Mouse (Mus musculus): ENCODE measurements around the gene Cep112. TPM values are rescaled to one million over a fixed set of nuclear protein-coding genes. Genes with fewer than 3 reads are reported as not detected.

The Cep112 gene
- polyA plus RNA-seq, 1 experiment from 2014 or later, result 11.6 TPM

- Histone ChIP-seq H3K4me1 (peaks cover 6% of the 10 kb centered on the region; the same call in 1 of the 2 replicates), H3K4me3 (no peak overlapping the region), H3K27me3 (ENCODE audit: insufficient read depth, poor library complexity, severe bottlenecking) (peaks cover 11% of the 10 kb centered on the region; the same call in 1 of the 2 replicates), H3K27ac (no peak overlapping the region), H3K9me3 (no peaks in the 10 kb centered on the region), H3K36me3 (no peaks in the 10 kb centered on the region)
- no peak for DNase-seq (ENCODE audit: low spot score)
- WGBS, result 82% methylated on average over 6 of the region's 6 CpGs
Measured at GRCm38 (mm10) chr11:108419242-108419641, 5.8 kb upstream of the Cep112 start.

DNA sequence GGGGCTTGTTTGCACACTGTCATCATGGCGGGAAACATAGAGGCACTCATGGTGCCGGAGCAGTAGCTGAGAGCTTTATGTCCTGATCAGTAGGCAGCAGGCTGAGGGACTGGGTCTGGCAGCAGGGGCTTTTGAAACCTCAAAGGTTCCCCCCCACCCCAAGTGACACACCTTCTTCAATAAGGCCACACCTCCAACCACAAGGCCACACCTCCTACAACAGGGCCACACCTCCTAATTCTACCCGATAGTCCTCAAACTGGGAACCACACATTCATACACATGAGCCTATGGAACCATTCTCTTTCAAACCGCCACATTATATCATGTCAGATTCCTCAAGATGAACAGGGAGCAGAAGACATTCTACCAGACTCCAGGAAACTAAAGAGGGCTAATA is 4.2 kb upstream of the Cep112 start:
- Histone ChIP-seq H3K4me3 (no peak overlapping the region), H3K36me3 (no peaks in the 10 kb centered on the region), H3K27me3 (ENCODE audit: insufficient read depth, poor library complexity, severe bottlenecking) (peaks cover 11% of the 10 kb centered on the region; the same call in 1 of the 2 replicates), H3K4me1 (peaks cover 11% of the 10 kb centered on the region; the same call in 1 of the 2 replicates), H3K9me3 (no peaks in the 10 kb centered on the region), H3K27ac (no peak overlapping the region)
- no peak for DNase-seq (ENCODE audit: low spot score)
- WGBS, result 66% methylated on average over 4 of the region's 4 CpGs

DNA sequence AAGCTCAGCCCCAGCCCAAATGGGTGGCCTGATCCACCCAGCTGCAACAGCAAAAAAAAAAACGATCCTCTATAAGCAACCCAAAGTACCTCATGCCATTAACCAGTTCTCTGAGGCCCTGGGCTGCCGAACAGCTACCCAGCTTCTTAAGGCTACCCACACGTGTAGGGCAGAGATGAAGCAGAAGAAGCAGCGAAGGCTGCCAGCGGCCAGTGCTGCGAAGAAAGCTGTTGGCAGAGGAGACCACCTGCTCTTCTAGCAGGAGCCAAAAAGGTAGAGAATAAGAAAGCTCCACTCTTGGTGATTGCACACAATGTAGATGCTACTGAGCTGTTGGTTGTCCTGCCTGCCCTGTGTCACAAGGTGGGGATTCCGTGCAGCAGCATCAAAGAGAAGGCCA is 1.8 kb upstream of the Cep112 start:
- H3K27me3 ChIP-seq (ENCODE audit: insufficient read depth, poor library complexity, severe bottlenecking), result peaks cover 11% of the 10 kb centered on the region; the same call in 1 of the 2 replicates
- H3K4me3 ChIP-seq, result no peak overlapping the region
- H3K9me3 ChIP-seq, result no peaks in the 10 kb centered on the region
- DNase-seq (ENCODE audit: low spot score), result no peak
- peaks cover 17% of the 10 kb centered on the region for H3K4me1 ChIP-seq
- H3K36me3 ChIP-seq, result no peaks in the 10 kb centered on the region
- 65% methylated on average over 7 of the region's 7 CpGs for WGBS
- H3K27ac ChIP-seq, result no peak overlapping the region

DNA sequence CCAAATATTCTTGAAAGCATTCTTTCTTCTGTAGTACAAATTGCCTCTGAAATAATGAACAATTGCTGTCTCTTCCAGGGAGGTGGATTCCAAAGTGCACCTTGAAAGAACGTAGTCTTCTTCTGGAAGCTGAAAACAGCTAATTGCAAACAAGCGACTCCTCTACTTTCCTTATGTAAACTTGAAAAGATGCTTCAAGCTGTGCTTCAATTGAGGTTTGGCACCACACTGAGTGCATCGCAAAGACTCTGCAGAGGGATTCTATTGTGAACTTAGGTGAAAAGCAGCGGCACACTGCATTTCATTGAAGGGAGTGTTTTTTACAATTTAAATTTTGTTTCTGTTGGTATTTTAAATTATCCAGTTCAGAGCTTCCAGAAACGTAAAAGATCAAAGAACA is 881 bp upstream of the Cep112 start:
- Histone ChIP-seq H3K4me1 (peaks cover 17% of the 10 kb centered on the region), H3K36me3 (no peaks in the 10 kb centered on the region), H3K4me3 (peak overlapping the region; percentile 79), H3K27me3 (ENCODE audit: insufficient read depth, poor library complexity, severe bottlenecking) (peaks cover 11% of the 10 kb centered on the region; the same call in 1 of the 2 replicates), H3K27ac (no peak overlapping the region), H3K9me3 (no peaks in the 10 kb centered on the region)
- WGBS, result 7% methylated on average over 5 of the region's 5 CpGs
- DNase-seq (ENCODE audit: low spot score), result no peak

GRCm38 (mm10) chr11:108425592-108425921 is 565 bp downstream of the Cep112 start:
- Histone ChIP-seq H3K4me1 (peaks cover 17% of the 10 kb centered on the region), H3K4me3 (peak overlapping the region; percentile 79), H3K27me3 (ENCODE audit: insufficient read depth, poor library complexity, severe bottlenecking) (peaks cover 11% of the 10 kb centered on the region; the same call in 1 of the 2 replicates), H3K27ac (peak overlapping the region; percentile 89), H3K9me3 (no peaks in the 10 kb centered on the region), H3K36me3 (no peaks in the 10 kb centered on the region)
- DNase-seq (ENCODE audit: low spot score), result peak; percentile 75
- WGBS, result 4% methylated on average over 14 of the region's 14 CpGs

DNA sequence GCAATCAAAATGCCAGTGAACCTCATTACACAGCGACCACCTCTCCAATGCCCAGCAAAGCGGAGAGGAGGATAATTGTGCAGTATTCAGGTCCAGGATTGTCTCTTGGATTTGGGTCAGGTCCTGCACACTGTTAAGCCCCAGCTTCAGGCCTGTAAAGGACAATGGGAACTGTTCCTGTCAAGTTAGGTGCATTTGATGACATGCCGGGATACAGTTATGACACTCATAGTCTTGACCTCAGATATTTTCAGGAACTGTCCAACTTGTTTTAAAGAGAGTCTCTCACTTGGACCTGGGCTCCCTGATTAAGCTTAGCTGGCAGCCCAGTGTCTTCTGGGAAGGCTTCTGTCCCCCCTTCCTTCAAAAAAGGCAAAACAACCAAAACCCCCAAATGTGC is 1.1 kb downstream of the Cep112 start:
- no peaks in the 10 kb centered on the region for H3K9me3 ChIP-seq
- no peak overlapping the region for H3K27ac ChIP-seq
- 83% methylated on average over 3 of the region's 3 CpGs for WGBS
- peak overlapping the region; percentile 79 for H3K4me3 ChIP-seq
- peaks cover 17% of the 10 kb centered on the region for H3K4me1 ChIP-seq
- no peak for DNase-seq (ENCODE audit: low spot score)
- no peaks in the 10 kb centered on the region for H3K36me3 ChIP-seq
- peaks cover 11% of the 10 kb centered on the region; the same call in 1 of the 2 replicates for H3K27me3 ChIP-seq (ENCODE audit: insufficient read depth, poor library complexity, severe bottlenecking)

DNA sequence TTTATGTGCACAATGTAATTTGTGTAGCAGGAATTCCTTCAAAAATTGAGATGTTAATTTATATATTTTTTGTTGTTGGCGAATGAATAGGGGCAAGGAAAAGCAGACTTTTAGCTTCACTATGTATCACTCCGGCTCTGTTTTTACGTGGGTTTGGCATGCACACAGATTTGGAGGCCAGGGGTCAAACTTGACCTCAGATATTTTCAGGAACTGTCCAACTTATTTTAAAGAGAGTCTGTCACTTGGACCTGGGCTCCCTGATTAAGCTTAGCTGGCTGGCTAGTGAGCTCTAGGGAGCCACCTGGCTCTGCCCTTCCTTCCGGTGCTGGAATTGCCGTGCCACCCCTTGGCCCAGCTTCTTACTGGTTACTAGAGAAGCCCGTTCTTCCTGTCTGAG is 2.2 kb downstream of the Cep112 start:
- H3K27ac ChIP-seq, result no peak overlapping the region
- peaks cover 11% of the 10 kb centered on the region; the same call in 1 of the 2 replicates for H3K27me3 ChIP-seq (ENCODE audit: insufficient read depth, poor library complexity, severe bottlenecking)
- H3K9me3 ChIP-seq, result no peaks in the 10 kb centered on the region
- peaks cover 17% of the 10 kb centered on the region for H3K4me1 ChIP-seq
- H3K4me3 ChIP-seq, result no peak overlapping the region
- no peak for DNase-seq (ENCODE audit: low spot score)
- H3K36me3 ChIP-seq, result no peaks in the 10 kb centered on the region
- WGBS, result 71% methylated on average over 6 of the region's 6 CpGs

GRCm38 (mm10) chr11:108429076-108429475 is 4.1 kb downstream of the Cep112 start:
- Histone ChIP-seq H3K27me3 (ENCODE audit: insufficient read depth, poor library complexity, severe bottlenecking) (no peaks in the 10 kb centered on the region), H3K4me3 (no peak overlapping the region), H3K36me3 (no peaks in the 10 kb centered on the region), H3K9me3 (no peaks in the 10 kb centered on the region), H3K4me1 (peaks cover 12% of the 10 kb centered on the region), H3K27ac (no peak overlapping the region)
- WGBS, result 80% methylated on average over 2 of the region's 2 CpGs
- DNase-seq (ENCODE audit: low spot score), result no peak

DNA sequence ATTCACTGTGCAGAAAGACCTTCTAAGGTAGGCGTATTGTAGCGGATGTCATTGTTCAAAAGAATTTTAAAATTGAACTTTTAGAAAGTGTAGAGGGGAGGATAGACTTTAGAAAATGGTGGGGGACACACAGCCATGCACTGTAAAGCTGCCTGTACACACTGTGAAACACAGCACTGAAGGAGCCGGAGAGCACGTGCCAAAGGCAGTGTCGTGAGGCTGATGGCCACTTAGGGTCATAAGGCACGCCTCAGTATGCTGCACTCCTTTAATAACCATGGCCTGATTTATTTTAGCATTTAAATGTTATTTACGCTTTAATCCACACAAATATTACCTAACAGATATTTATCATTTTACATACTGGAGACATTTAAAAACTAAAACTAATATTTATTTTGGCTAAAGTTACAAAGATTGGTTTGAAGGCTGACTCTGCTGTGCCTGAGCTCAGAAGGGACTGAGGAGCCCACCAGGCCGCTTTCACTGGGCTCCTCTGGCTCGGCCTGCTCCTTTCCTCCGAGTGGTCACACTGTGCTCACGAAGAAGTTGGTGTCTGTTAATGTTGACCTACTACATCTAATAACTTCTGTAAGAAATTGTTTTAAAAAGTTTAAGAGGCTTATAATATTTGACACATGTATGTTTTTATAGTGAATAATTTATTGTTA is 19.0 kb downstream of the Cep112 start:
- no peaks in the 10 kb centered on the region for H3K4me1 ChIP-seq
- no peak overlapping the region for H3K27ac ChIP-seq

DNA sequence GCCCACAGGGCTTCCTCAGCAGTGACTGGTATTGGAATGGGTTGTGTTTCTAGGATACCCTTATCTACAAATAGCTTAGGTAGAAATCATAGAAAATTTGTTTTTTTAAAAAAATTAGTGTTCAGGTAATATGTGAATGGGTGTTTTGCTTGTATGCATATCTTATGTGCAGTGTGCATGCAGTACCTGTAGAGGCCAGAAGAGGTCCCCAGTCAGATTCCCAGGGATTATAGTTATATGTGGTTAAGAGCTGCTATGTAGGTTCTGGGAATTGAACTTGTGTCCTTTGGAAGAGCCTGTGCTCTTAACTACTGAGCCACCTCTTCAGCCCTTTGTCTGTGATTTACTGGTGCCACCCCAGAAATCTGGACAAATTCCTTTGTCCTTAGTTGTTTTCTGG is 22.2 kb downstream of the Cep112 start:
- Histone ChIP-seq H3K27ac (no peak overlapping the region), H3K9me3 (no peaks in the 10 kb centered on the region), H3K4me1 (no peaks in the 10 kb centered on the region), H3K27me3 (ENCODE audit: insufficient read depth, poor library complexity, severe bottlenecking) (no peaks in the 10 kb centered on the region), H3K36me3 (peaks cover 7% of the 10 kb centered on the region), H3K4me3 (no peak overlapping the region)
- no peak for DNase-seq (ENCODE audit: low spot score)

More for the DNA sequence above, 19.0 kb downstream of the Cep112 start:
- no peaks in the 10 kb centered on the region for H3K9me3 ChIP-seq
- peaks cover 12% of the 10 kb centered on the region; the same call in 1 of the 2 replicates for H3K36me3 ChIP-seq
- no peak overlapping the region for H3K4me3 ChIP-seq
- no peak for DNase-seq (ENCODE audit: low spot score)
- no peaks in the 10 kb centered on the region for H3K27me3 ChIP-seq (ENCODE audit: insufficient read depth, poor library complexity, severe bottlenecking)
- WGBS, result 89% methylated on average over 11 of the region's 11 CpGs

GRCm38 (mm10) chr11:108449811-108450210 is 24.8 kb downstream of the Cep112 start:
- no peak overlapping the region for H3K4me3 ChIP-seq
- no peaks in the 10 kb centered on the region for H3K27me3 ChIP-seq (ENCODE audit: insufficient read depth, poor library complexity, severe bottlenecking)
- 33% methylated on average over 3 of the region's 3 CpGs for WGBS
- no peak for DNase-seq (ENCODE audit: low spot score)
- no peaks in the 10 kb centered on the region for H3K4me1 ChIP-seq
- H3K36me3 ChIP-seq, result peaks cover 5% of the 10 kb centered on the region
- no peak overlapping the region for H3K27ac ChIP-seq
- no peaks in the 10 kb centered on the region for H3K9me3 ChIP-seq

DNA sequence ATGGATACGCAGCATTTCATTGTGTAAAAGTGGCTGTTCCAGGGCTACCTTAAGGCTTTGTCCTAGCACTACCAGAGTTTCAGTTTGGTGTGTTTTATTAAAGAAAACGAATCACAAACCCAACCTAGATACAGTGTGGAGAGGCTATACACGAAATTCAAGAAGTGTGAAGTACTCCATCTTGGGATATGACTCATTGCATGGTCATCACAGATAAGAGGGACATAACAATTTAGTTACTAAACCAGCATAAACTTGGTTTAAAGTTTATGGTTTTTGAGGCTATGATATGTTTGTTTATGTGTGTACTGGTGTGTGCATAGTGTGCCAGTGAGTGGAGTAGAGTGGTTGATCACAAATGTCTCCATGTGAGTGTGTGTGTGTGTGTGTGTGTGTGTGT is 34.6 kb downstream of the Cep112 start:
- Histone ChIP-seq H3K27me3 (ENCODE audit: insufficient read depth, poor library complexity, severe bottlenecking) (no peaks in the 10 kb centered on the region), H3K4me3 (no peak overlapping the region), H3K9me3 (no peaks in the 10 kb centered on the region), H3K36me3 (peaks cover 6% of the 10 kb centered on the region; the same call in 1 of the 2 replicates), H3K4me1 (peaks cover 13% of the 10 kb centered on the region), H3K27ac (no peak overlapping the region)
- whole genome bisulfite sequencing, result 81% methylated on average over 3 of the region's 3 CpGs
- no peak for DNase-seq (ENCODE audit: low spot score)

GRCm38 (mm10) chr11:108464138-108464537 is 39.1 kb downstream of the Cep112 start:
- Histone ChIP-seq H3K27me3 (ENCODE audit: insufficient read depth, poor library complexity, severe bottlenecking) (no peaks in the 10 kb centered on the region), H3K9me3 (no peaks in the 10 kb centered on the region), H3K36me3 (0 out of 2 replicates have a peak, but pooled peaks cover 3% of the 10 kb centered on the region), H3K27ac (no peak overlapping the region), H3K4me1 (peaks cover 13% of the 10 kb centered on the region), H3K4me3 (no peak overlapping the region)
- DNase-seq (ENCODE audit: low spot score), result no peak
- WGBS, result 33% methylated on average over 8 of the region's 8 CpGs

All from heart, embryonic 10.5 days (tissue).